Mouse (Mus musculus): ENCODE measurements around the gene Id1. TPM values are rescaled to one million over a fixed set of nuclear protein-coding genes. Genes with fewer than 3 reads are reported as not detected.

The Id1 gene
- polyA plus RNA-seq, 1 experiment from 2014 or later = 20.5 TPM

DNA sequence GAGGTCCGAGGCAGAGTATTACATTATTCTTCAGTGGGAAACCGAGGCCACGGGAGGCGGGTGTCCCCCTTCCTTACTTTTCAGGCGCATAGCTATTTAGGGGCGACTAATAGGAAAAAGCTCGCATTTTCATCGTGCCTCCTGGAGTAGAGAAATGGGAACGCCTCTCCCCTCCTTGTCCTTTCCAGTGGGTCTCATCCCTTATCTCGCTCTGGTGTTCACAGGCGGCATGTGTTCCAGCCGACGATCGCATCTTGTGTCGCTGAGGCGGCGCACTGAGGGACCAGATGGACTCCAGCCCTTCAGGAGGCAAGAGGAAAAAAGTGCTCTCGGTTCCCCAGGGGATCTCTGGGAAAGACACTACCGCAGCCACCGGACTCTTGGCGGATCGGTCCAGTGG is 697 bp downstream of the Id1 start:
- H3K4me3 ChIP-seq (replicated peaks) = peak overlapping the region; percentile 65
- H3K4me2 ChIP-seq = peak overlapping the region; percentile 92
- H3K27me3 ChIP-seq = peaks cover 37% of the 10 kb centered on the region
- H3K9ac ChIP-seq = peak overlapping the region; percentile 62
- WGBS (ENCODE audit: insufficient replicate concordance) = under 1% methylated on average over 22 of the region's 22 CpGs
- no peaks in the 10 kb centered on the region for H3K9me3 ChIP-seq (replicated peaks)
- ATAC-seq (ENCODE audit: insufficient read depth) = no peak
- H3K27ac ChIP-seq (replicated peaks) = peak overlapping the region; percentile 79
- H3K4me1 ChIP-seq (replicated peaks) = peaks cover 86% of the 10 kb centered on the region
- H3K36me3 ChIP-seq (replicated peaks) = no peaks in the 10 kb centered on the region

DNA sequence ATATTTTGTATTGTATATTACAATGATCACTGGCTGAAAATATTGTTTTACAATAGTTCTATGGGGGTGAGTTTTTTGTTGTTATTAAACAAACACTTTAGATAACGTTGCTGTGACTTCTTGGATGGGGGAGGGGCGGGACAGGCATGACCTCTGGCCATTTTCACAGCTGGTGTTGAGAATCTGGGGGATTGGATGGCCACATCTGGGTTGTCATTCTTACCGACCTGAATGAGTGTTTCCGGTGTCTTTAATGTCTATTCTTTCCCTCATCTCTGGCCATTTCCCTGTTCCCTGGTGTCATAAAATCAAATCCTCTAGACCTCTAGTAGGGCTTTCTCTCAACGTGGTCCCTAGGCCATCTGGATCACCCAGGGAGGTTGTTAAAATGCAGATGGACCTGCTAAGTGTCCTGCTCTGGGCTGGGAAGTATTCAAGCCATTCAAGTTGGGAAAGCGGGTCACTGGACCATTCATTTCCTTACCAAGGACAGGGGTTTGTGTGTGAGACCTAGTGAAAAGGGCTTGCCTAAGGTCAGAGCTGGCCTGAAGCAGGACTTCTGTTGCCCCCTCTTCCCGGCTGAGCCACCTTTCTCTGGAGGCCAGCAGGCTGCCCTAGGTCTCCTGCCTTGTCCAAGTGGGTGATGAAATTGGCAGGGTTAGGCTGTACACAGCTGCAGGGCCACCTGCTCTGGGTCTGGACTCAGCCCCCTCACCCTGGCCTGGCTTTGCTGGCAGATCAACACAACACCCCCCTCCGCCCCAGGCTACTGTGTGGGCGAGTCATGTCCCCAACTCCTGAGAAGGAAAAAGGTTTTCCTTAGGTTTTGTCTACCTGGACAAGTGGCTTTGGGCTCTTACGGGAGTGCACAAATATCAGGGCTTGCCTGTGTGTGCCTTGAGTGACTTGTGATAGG is 1.5 kb downstream of the Id1 start:
- ATAC-seq (ENCODE audit: insufficient read depth) = no peak
- 14% methylated on average over 10 of the region's 10 CpGs for WGBS (ENCODE audit: insufficient replicate concordance)

DNA sequence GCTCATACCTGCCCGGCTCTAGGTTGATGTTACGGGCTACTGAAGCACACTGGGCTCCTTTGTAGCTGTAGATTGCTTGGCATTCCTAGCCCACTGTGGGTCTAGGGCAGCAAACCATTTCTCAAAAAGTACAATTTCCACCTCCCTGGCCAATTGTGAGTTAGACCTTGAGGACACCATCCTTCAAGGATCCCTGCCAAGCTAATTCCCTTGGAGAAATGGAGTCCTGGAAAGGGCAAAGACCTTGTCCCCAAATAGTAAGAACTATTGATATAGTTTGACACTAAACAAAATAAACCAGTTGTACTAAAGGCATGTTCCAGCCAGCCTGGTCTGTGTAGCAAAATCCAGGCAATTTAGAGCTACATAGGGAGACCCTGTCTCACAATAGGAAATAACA is 2.3 kb downstream of the Id1 start:
- peaks cover 98% of the 10 kb centered on the region for H3K4me1 ChIP-seq (replicated peaks)
- H3K9ac ChIP-seq = peak overlapping the region; percentile 48
- peak overlapping the region; percentile 79 for H3K27ac ChIP-seq (replicated peaks)
- H3K4me2 ChIP-seq = peak overlapping the region; percentile 92
- H3K4me3 ChIP-seq (replicated peaks) = peak overlapping the region; percentile 65
- no peaks in the 10 kb centered on the region for H3K36me3 ChIP-seq (replicated peaks)
- ATAC-seq (ENCODE audit: insufficient read depth) = no peak
- 52% methylated on average over 2 of the region's 2 CpGs for WGBS (ENCODE audit: insufficient replicate concordance)
- no peaks in the 10 kb centered on the region for H3K9me3 ChIP-seq (replicated peaks)
- peaks cover 34% of the 10 kb centered on the region for H3K27me3 ChIP-seq

More for the DNA sequence above, 1.5 kb downstream of the Id1 start:
- peak overlapping the region; percentile 65 for H3K4me3 ChIP-seq (replicated peaks)
- H3K27ac ChIP-seq (replicated peaks) = peak overlapping the region; percentile 79
- no peaks in the 10 kb centered on the region for H3K9me3 ChIP-seq (replicated peaks)
- H3K36me3 ChIP-seq (replicated peaks) = no peaks in the 10 kb centered on the region
- peaks cover 34% of the 10 kb centered on the region for H3K27me3 ChIP-seq
- peak overlapping the region; percentile 48 for H3K9ac ChIP-seq
- H3K4me2 ChIP-seq = peak overlapping the region; percentile 92
- peaks cover 94% of the 10 kb centered on the region for H3K4me1 ChIP-seq (replicated peaks)

DNA sequence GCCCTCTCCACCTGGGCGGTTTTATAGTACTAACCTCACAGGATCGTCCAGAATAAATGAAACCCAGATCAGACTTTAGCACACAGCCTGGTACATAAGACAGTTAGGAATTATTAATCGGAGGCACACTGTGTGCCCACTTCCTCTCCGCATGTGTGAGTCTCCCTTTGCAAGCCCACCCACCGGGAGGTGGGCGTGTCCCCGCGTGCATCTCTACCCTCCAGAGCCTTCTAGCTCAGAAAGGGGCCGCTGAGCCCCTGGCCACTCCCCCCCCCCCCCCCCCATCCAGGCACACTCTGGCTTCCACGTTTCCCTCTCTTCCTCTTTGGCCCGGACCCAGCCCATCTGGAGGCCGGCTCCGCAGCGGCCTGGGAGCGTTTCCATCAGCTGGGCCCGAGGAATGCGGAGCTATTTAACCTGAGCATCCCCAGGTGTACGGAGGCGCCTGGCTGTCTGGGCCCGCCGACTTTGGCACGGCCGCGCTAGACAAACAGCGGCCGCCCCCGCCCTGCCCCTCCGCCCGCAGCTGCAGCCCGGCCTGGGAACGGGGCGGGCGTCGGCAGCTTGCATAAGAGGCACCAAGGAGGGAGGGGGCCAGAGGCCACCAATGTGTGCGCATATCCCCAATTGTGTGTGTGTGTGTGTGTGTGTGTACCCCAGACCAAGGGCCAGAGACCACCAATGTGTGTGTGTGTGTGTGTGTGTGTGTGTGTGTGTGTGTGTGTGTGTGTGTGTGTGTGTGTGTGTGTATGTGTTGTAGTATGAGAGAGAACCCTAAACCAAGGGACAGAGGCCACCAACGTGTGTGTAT is 3.2 kb downstream of the Id1 start:
- Histone ChIP-seq H3K27ac (replicated peaks) (peak overlapping the region; percentile 79), H3K4me3 (replicated peaks) (peak overlapping the region; percentile 65), H3K27me3 (peaks cover 27% of the 10 kb centered on the region), H3K9me3 (replicated peaks) (no peaks in the 10 kb centered on the region), H3K4me1 (replicated peaks) (peaks cover 89% of the 10 kb centered on the region), H3K9ac (peak overlapping the region; percentile 57), H3K4me2 (peak overlapping the region; percentile 92), H3K36me3 (replicated peaks) (no peaks in the 10 kb centered on the region)
- WGBS (ENCODE audit: insufficient replicate concordance) = 1% methylated on average over 36 of the region's 36 CpGs
- peak; percentile 56 for ATAC-seq (ENCODE audit: insufficient read depth)

DNA sequence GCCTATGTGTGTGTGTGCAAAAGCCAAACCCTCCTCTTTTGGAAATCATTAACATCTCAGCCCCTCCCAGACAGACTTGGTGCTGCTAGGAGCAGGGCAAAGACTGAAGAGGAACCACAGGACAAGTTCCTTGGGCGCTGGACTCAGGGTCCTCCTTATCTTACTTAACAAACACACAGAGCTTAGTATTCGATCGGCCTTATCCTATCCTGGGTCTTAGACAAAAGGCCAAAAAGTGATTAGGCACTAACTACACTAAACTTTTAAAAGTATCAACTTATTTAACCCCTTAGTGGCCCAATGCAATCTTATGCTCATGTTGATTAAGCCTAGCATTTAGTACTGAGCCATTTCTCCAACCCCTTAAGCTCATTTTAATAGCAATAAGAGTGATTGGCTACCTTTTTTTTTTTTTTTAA is 3.8 kb downstream of the Id1 start:
- Histone ChIP-seq H3K27me3 (peaks cover 22% of the 10 kb centered on the region), H3K27ac (replicated peaks) (peak overlapping the region; percentile 79), H3K9me3 (replicated peaks) (no peaks in the 10 kb centered on the region), H3K9ac (peak overlapping the region; percentile 25; the same call in 1 of the 2 replicates), H3K4me2 (peak overlapping the region; percentile 92), H3K4me3 (replicated peaks) (peak overlapping the region; percentile 65; the same call in 1 of the 2 replicates), H3K36me3 (replicated peaks) (no peaks in the 10 kb centered on the region), H3K4me1 (replicated peaks) (peaks cover 84% of the 10 kb centered on the region)
- peak; percentile 71 for ATAC-seq (ENCODE audit: insufficient read depth)
- WGBS (ENCODE audit: insufficient replicate concordance) = 1% methylated on average over 3 of the region's 3 CpGs

DNA sequence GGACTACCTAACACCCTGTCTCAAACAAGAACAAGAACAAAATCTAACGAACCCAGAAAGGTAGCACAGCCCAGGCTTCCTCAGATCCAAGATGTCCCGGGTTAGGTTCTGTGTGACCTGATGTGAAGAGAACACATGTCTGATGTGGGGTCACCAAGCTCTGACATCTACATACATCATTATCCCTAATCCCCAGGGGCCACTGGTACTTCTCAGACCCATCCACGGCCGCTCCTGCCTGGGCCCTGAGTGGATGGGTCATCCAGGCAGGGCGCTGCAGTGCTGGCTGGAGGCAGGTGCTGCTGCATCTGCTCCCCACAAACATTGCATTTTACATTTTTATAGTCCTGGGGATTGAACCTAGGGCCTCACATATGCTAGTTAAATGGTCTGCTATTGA is 4.4 kb downstream of the Id1 start:
- no peaks in the 10 kb centered on the region for H3K9me3 ChIP-seq (replicated peaks)
- peak overlapping the region; percentile 92 for H3K4me2 ChIP-seq
- H3K36me3 ChIP-seq (replicated peaks) = no peaks in the 10 kb centered on the region
- peak overlapping the region; percentile 79 for H3K27ac ChIP-seq (replicated peaks)
- no peak overlapping the region for H3K4me3 ChIP-seq (replicated peaks)
- H3K9ac ChIP-seq = peak overlapping the region; percentile 25; the same call in 1 of the 2 replicates
- no peak for ATAC-seq (ENCODE audit: insufficient read depth)
- H3K27me3 ChIP-seq = peaks cover 15% of the 10 kb centered on the region
- peaks cover 77% of the 10 kb centered on the region for H3K4me1 ChIP-seq (replicated peaks)
- 56% methylated on average over 5 of the region's 5 CpGs for WGBS (ENCODE audit: insufficient replicate concordance)

DNA sequence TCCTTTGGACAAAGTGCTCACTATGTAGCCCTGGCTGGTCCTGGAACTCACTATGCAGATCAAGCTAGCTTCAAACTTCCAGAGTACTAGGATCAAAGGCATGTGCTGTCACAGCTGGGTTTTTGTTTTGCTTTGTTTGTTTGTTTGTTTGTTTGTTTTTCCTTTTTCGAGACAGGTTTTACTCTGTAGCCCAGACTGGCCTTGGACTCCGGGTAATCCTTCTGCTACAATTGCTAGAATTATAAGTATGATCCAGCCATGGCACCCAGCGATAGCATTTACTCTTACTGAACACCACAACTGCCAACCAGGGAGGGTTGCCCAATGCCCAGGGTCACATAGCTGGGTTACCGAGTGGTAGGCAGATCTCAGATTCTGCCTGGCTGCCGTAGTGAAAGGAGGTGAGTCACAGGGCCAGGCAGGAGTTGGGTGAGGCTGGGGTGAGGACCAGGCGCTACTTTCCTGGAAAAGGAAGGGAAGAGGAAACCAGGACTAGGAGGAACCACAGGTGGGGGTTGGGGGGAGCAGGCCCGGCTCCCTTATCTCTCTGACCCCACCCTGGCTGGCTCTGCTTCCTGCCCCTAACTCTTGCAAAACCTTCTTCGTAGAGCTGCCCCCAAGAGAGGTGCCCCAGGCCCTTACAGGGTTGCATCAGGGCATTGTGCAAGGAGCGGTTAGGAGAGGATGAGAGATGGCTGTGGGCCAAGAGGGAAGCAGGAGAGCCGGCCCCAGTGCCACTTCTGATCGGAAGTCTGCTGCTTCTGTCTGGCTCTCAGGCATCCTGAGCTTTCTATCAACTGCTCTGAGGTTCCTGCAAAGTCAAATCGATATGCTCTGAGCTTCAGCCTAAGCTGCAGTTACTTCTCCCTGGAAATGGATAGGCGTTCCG is 5.3 kb downstream of the Id1 start:
- WGBS (ENCODE audit: insufficient replicate concordance) = 5% methylated on average over 14 of the region's 14 CpGs
- Histone ChIP-seq H3K4me1 (replicated peaks) (peaks cover 68% of the 10 kb centered on the region), H3K4me3 (replicated peaks) (no peak overlapping the region)

DNA sequence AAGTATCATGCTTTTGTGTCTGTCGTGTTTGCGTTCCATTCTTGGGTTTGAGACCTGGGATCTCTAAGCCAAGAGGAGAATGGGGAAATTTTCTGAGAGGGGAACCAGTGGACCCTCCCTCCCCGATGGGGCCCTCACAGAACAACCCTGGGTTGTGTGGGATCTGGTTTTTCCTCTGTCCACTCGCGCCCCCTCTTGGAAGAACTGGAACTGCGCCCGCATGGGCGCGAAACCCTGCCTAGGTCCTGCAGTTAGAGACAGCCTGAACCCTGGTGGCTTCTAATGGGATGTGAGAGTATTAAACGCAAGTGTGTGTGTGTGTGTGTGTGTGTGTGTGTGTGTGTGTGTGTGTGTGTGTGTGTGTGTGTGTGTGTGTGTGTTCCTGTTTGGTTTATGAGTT is 6.4 kb downstream of the Id1 start:
- WGBS (ENCODE audit: insufficient replicate concordance) = 10% methylated on average over 10 of the region's 10 CpGs
- Histone ChIP-seq H3K27ac (replicated peaks) (peak overlapping the region; percentile 79), H3K9ac (0 out of 2 replicates have a peak overlapping the region, but pooled peaks have one; percentile 1), H3K4me2 (peak overlapping the region; percentile 42), H3K4me3 (replicated peaks) (no peak overlapping the region), H3K27me3 (no peaks in the 10 kb centered on the region), H3K9me3 (replicated peaks) (no peaks in the 10 kb centered on the region), H3K4me1 (replicated peaks) (peaks cover 58% of the 10 kb centered on the region), H3K36me3 (replicated peaks) (no peaks in the 10 kb centered on the region)
- 0 out of 2 replicates have a peak, but pooled peaks have one; percentile 17 for ATAC-seq (ENCODE audit: insufficient read depth)

More for the DNA sequence above, 5.3 kb downstream of the Id1 start:
- peak; percentile 8; the same call in 1 of the 2 replicates for ATAC-seq (ENCODE audit: insufficient read depth)
- peaks cover 6% of the 10 kb centered on the region for H3K27me3 ChIP-seq
- 0 out of 2 replicates have a peak overlapping the region, but pooled peaks have one; percentile 1 for H3K9ac ChIP-seq
- no peaks in the 10 kb centered on the region for H3K9me3 ChIP-seq (replicated peaks)
- peak overlapping the region; percentile 42 for H3K4me2 ChIP-seq
- H3K27ac ChIP-seq (replicated peaks) = peak overlapping the region; percentile 79
- no peaks in the 10 kb centered on the region for H3K36me3 ChIP-seq (replicated peaks)

DNA sequence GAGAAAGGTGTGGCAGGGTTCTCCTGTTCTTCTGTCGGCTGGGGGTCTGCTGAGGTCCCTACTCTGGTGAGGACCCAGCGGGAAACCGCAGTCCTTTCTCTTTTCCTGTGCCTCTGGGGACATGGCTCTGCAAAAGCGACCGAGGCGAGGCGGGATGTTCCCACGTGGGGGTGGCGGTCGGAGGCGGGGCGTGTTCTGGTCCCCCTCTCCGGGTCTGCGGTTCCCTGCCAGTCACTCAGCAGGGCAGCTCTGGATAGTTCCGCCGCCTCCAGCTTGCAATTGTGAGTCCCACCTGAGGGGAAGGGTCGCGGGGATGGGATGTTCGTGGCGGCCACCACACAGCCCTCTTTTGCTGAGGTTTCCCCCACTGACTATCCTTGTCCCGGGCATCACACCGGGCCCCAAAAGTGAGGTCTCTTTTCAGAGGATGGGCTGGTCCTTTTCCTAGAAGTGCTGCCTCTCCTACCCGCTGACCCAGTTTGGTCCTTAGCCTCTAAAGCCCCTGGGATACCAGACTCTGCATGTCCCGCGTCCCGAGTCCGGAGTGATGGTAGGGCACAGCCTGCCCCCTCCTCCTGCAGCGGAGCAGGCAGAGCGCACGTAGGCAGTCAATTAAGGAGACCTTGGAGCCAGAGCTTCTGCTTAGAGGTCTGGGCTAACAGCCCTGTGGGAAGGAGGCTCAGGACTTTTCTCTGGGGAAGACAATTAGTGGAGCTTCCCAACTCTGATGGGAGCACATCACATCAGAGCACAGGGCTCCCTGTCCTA is 18.1 kb downstream of the Id1 start, which contains the start of gene Cox4i2:
TSS of gene Cox4i2 (plus strand) at position 230 of the 768 bp plus-strand sequence.
- ATAC-seq (ENCODE audit: insufficient read depth) = no peak
- H3K4me3 ChIP-seq (replicated peaks) = no peak within 1 kb of the TSS
- H3K27ac ChIP-seq (replicated peaks) = no peak within 1 kb of the TSS
- 6% methylated on average over 30 of the region's 30 CpGs for WGBS (ENCODE audit: insufficient replicate concordance)
- no peaks in the 10 kb centered on the region for H3K9me3 ChIP-seq (replicated peaks)
- peaks cover 45% of the 10 kb centered on the region for H3K27me3 ChIP-seq
- peak within 1 kb of the TSS; percentile 37 for H3K4me2 ChIP-seq
- peaks cover under 1% of the 10 kb centered on the region for H3K4me1 ChIP-seq (replicated peaks)
- no peak within 1 kb of the TSS for H3K9ac ChIP-seq
- no peaks in the 10 kb centered on the region for H3K36me3 ChIP-seq (replicated peaks)
